Mouse (Mus musculus) megakaryocyte, embryonic 14.5 days (primary cell): ENCODE results near the gene Stx8.

Experiments
- FLI1 ChIP-seq: IDR thresholded peaks from 2 replicates; pipeline ENCODE4 v1.6.1; 2012; ENCODE audit warnings: low read length, inconsistent platforms, mixed read lengths
- GATA1 ChIP-seq: IDR thresholded peaks from 3 replicates; pipeline ENCODE4 v1.6.1; 2012; ENCODE audit warnings: mixed read lengths, low read length, inconsistent platforms, borderline replicate concordance

GRCm38 (mm10) chr11:68113454-68114100 is 147.6 kb downstream of the Stx8 start:
- TF ChIP-seq GATA1, result no peak
- TF ChIP-seq FLI1, result no peak
